7 mouse cellular contexts compared by ENCODE assay signal in the genomic region with DNA sequence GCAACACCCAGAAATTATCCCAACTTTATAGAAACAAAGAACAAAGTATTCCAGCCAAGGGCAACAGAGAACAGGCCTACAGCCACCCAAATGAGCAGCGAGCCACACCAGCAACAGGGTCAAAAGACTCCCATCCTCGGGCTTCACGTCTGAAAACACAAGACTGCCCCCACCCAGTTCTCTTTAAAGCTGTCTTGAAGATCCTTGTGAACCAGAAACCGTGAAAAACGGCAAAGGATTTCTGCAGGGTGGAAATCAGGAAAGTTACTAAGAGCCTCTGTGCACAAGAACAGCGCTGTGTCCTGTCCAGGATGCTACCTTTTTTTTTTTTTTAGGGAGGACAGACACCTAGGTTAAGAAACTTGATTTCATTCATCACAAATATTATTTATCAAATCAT. TPM values are rescaled to one million over a fixed set of nuclear protein-coding genes. Genes with fewer than 3 reads are reported as not detected.
DNase-seq lines count a peak whose midpoint lies in the region; ATAC-seq and TF ChIP-seq lines count a peak whose summit lies in the region.

No protein-coding gene starts in this region.

- no peak for DNase-seq in lung, postnatal 0 days (ENCODE audit: low spot score)
- DNase-seq in lung, postnatal 10 days: no peak
- DNase-seq in forebrain, embryonic 11.5 days (ENCODE audit: low spot score): no peak
- no peak for DNase-seq in thymus, adult 18-20 months
- no peak for DNase-seq in spleen, adult 18-20 months

- 15% methylated on average over 6 of the region's 6 CpGs for WGBS in lung, postnatal 0 days
- 46% methylated on average over 6 of the region's 6 CpGs for WGBS in forebrain, embryonic 11.5 days
- 46% methylated on average over 6 of the region's 6 CpGs for WGBS in limb, embryonic 12.5 days
- 32% methylated on average over 6 of the region's 6 CpGs for WGBS in stomach, embryonic 14.5 days

- no peaks in the 10 kb centered on the region for H3K9me3 ChIP-seq in lung, postnatal 0 days (ENCODE audit: low read length)
- H3K9me3 ChIP-seq in forebrain, embryonic 11.5 days (ENCODE audit: control insufficient read depth, low read length): no peaks in the 10 kb centered on the region
- H3K9me3 ChIP-seq in limb, embryonic 12.5 days: no peaks in the 10 kb centered on the region
- no peaks in the 10 kb centered on the region for H3K9me3 ChIP-seq in stomach, embryonic 14.5 days (ENCODE audit: control insufficient read depth, low read depth, low read length)

- peak overlapping the region; percentile 80 for H3K4me2 ChIP-seq in lung, postnatal 0 days (replicated peaks; ENCODE audit: low read depth, low read length)
- H3K4me2 ChIP-seq in forebrain, embryonic 11.5 days (ENCODE audit: low read depth, low read length, severe bottlenecking): peak overlapping the region; percentile 92
- H3K4me2 ChIP-seq in limb, embryonic 12.5 days: peak overlapping the region; percentile 93
- peak overlapping the region; percentile 82 for H3K4me2 ChIP-seq in stomach, embryonic 14.5 days (replicated peaks; ENCODE audit: low read depth, low read length)

- H3K4me1 ChIP-seq in lung, postnatal 0 days (ENCODE audit: insufficient read depth, low read depth, low read length): peaks cover 6% of the 10 kb centered on the region; the same call in 1 of the 2 replicates
- no peaks in the 10 kb centered on the region; the same call in 1 of the 2 replicates for H3K4me1 ChIP-seq in forebrain, embryonic 11.5 days (replicated peaks; ENCODE audit: control insufficient read depth, insufficient read depth, low read length)
- peaks cover 8% of the 10 kb centered on the region; the same call in 1 of the 2 replicates for H3K4me1 ChIP-seq in limb, embryonic 12.5 days (replicated peaks)
- H3K4me1 ChIP-seq in stomach, embryonic 14.5 days (ENCODE audit: control insufficient read depth, insufficient read depth, low read length): peaks cover 4% of the 10 kb centered on the region; the same call in 1 of the 2 replicates

- ATAC-seq in lung, postnatal 0 days: no peak
- ATAC-seq in forebrain, embryonic 11.5 days (replicated peaks; ENCODE audit: low FRiP score): no peak
- no peak for ATAC-seq in limb, embryonic 12.5 days (ENCODE audit: insufficient number of reproducible peaks, insufficient read depth, low FRiP score, low TSS enrichment, low read depth)
- ATAC-seq in stomach, embryonic 14.5 days (ENCODE audit: insufficient number of reproducible peaks, insufficient read depth, low FRiP score, low read depth): no peak

- no peaks in the 10 kb centered on the region for H3K27me3 ChIP-seq in lung, postnatal 0 days (replicated peaks; ENCODE audit: insufficient read depth, low read length)
- H3K27me3 ChIP-seq in forebrain, embryonic 11.5 days (ENCODE audit: control insufficient read depth, insufficient read depth, low read length): no peaks in the 10 kb centered on the region
- no peaks in the 10 kb centered on the region for H3K27me3 ChIP-seq in limb, embryonic 12.5 days
- H3K27me3 ChIP-seq in stomach, embryonic 14.5 days (ENCODE audit: control insufficient read depth, insufficient read depth, low read length): no peaks in the 10 kb centered on the region

- H3K4me3 ChIP-seq in lung, postnatal 0 days (ENCODE audit: low read depth, low read length): peak overlapping the region; percentile 73
- H3K4me3 ChIP-seq in forebrain, embryonic 11.5 days (ENCODE audit: low read depth, low read length): peak overlapping the region; percentile 67; the same call in 1 of the 2 replicates
- H3K4me3 ChIP-seq in limb, embryonic 12.5 days (replicated peaks): peak overlapping the region; percentile 73
- H3K4me3 ChIP-seq in stomach, embryonic 14.5 days (ENCODE audit: low read depth, low read length): peak overlapping the region; percentile 78

- TF ChIP-seq EP300 in lung, postnatal 0 days (IDR thresholded peaks at IDR 0.05): no peak

- no peak overlapping the region for H3K27ac ChIP-seq in lung, postnatal 0 days (ENCODE audit: low read length)
- H3K27ac ChIP-seq in forebrain, embryonic 11.5 days (ENCODE audit: low read depth, low read length): no peak overlapping the region
- no peak overlapping the region for H3K27ac ChIP-seq in limb, embryonic 12.5 days
- no peak overlapping the region for H3K27ac ChIP-seq in stomach, embryonic 14.5 days (ENCODE audit: low read length)

- H3K9ac ChIP-seq in lung, postnatal 0 days (replicated peaks; ENCODE audit: low read depth): no peak overlapping the region; the same call in 1 of the 2 replicates
- H3K9ac ChIP-seq in forebrain, embryonic 11.5 days (ENCODE audit: low read length): peak overlapping the region; percentile 66; the same call in 1 of the 2 replicates
- H3K9ac ChIP-seq in limb, embryonic 12.5 days (replicated peaks): 0 out of 2 replicates have a peak overlapping the region, but pooled peaks have one; percentile 8
- H3K9ac ChIP-seq in stomach, embryonic 14.5 days (replicated peaks; ENCODE audit: low read depth, low read length): no peak overlapping the region

- no peak for TF ChIP-seq CTCF in lung, postnatal 0 days (IDR thresholded peaks at IDR 0.05)

- H3K36me3 ChIP-seq in lung, postnatal 0 days (ENCODE audit: insufficient read depth, low read length): no peaks in the 10 kb centered on the region
- no peaks in the 10 kb centered on the region; the same call in 1 of the 2 replicates for H3K36me3 ChIP-seq in forebrain, embryonic 11.5 days (ENCODE audit: control insufficient read depth, insufficient read depth, low read length)
- peaks cover 22% of the 10 kb centered on the region for H3K36me3 ChIP-seq in limb, embryonic 12.5 days
- peaks cover 7% of the 10 kb centered on the region; the same call in 1 of the 2 replicates for H3K36me3 ChIP-seq in stomach, embryonic 14.5 days (ENCODE audit: control insufficient read depth, insufficient read depth, low read length)

RNA-seq across cellular contexts. Expression of a gene that starts 1.7 kb away (rescaled TPM):
- polyA plus RNA-seq in lung, postnatal 0 days (2015; fragmentation: Nextera tagmentation; extraction: Ambion mirVana): 13.5 and 15.1 TPM in 2 replicates
- polyA plus RNA-seq in forebrain, embryonic 11.5 days (2014; fragmentation: Nextera tagmentation; extraction: Ambion mirVana): 9.4 and 9.7 TPM in 2 replicates
- polyA plus RNA-seq in limb, embryonic 12.5 days (2016; fragmentation: Nextera tagmentation; extraction: Ambion mirVana): 8.8 and 10.0 TPM in 2 replicates
- 10.9 and 14.9 TPM in 2 replicates for polyA plus RNA-seq in stomach, embryonic 14.5 days (2014; fragmentation: Nextera tagmentation; extraction: Ambion mirVana)

RNA-seq across cellular contexts. Expression of a gene that starts 25.3 kb away (rescaled TPM):
- 0.73 and 0.94 TPM in 2 replicates for polyA plus RNA-seq in lung, postnatal 0 days (2015; fragmentation: Nextera tagmentation; extraction: Ambion mirVana)
- 2.7 and 5.0 TPM in 2 replicates for polyA plus RNA-seq in forebrain, embryonic 11.5 days (2014; fragmentation: Nextera tagmentation; extraction: Ambion mirVana)
- 4.6 and 4.7 TPM in 2 replicates for polyA plus RNA-seq in limb, embryonic 12.5 days (2016; fragmentation: Nextera tagmentation; extraction: Ambion mirVana)
- 2.8 and 3.5 TPM in 2 replicates for polyA plus RNA-seq in stomach, embryonic 14.5 days (2014; fragmentation: Nextera tagmentation; extraction: Ambion mirVana)

RNA-seq across cellular contexts. Expression of a gene that starts 28.3 kb away (rescaled TPM):
- polyA plus RNA-seq in lung, postnatal 0 days (2015; fragmentation: Nextera tagmentation; extraction: Ambion mirVana): 21.4 and 24.1 TPM in 2 replicates
- polyA plus RNA-seq in forebrain, embryonic 11.5 days (2014; fragmentation: Nextera tagmentation; extraction: Ambion mirVana): 64.0 and 73.8 TPM in 2 replicates
- 62.2 and 67.4 TPM in 2 replicates for polyA plus RNA-seq in limb, embryonic 12.5 days (2016; fragmentation: Nextera tagmentation; extraction: Ambion mirVana)
- 38.1 and 52.8 TPM in 2 replicates for polyA plus RNA-seq in stomach, embryonic 14.5 days (2014; fragmentation: Nextera tagmentation; extraction: Ambion mirVana)

RNA-seq across cellular contexts. Expression of a gene that starts 32.4 kb away (rescaled TPM):
- polyA plus RNA-seq in lung, postnatal 0 days (2015; fragmentation: Nextera tagmentation; extraction: Ambion mirVana): 8.3 and 9.1 TPM in 2 replicates
- 2.5 and 2.8 TPM in 2 replicates for polyA plus RNA-seq in forebrain, embryonic 11.5 days (2014; fragmentation: Nextera tagmentation; extraction: Ambion mirVana)
- polyA plus RNA-seq in limb, embryonic 12.5 days (2016; fragmentation: Nextera tagmentation; extraction: Ambion mirVana): 2.7 and 3.3 TPM in 2 replicates
- 0.68 and 0.80 TPM in 2 replicates for polyA plus RNA-seq in stomach, embryonic 14.5 days (2014; fragmentation: Nextera tagmentation; extraction: Ambion mirVana)

RNA-seq across cellular contexts. Expression of a gene that starts 40.6 kb away (rescaled TPM):
- polyA plus RNA-seq in lung, postnatal 0 days (2015; fragmentation: Nextera tagmentation; extraction: Ambion mirVana): 565 and 604 TPM in 2 replicates
- 1,299 and 1,307 TPM in 2 replicates for polyA plus RNA-seq in forebrain, embryonic 11.5 days (2014; fragmentation: Nextera tagmentation; extraction: Ambion mirVana)
- polyA plus RNA-seq in limb, embryonic 12.5 days (2016; fragmentation: Nextera tagmentation; extraction: Ambion mirVana): 1,117 and 1,149 TPM in 2 replicates
- polyA plus RNA-seq in stomach, embryonic 14.5 days (2014; fragmentation: Nextera tagmentation; extraction: Ambion mirVana): 1,146 and 1,207 TPM in 2 replicates

Comparison
In these comparisons a context has a peak if more than half of its experiments do, and no peak if none do; other contexts are left out.
1. H3K9ac ChIP-seq: peak in forebrain, embryonic 11.5 days (single experiment) and limb, embryonic 12.5 days (single experiment); none in lung, postnatal 0 days (single experiment) and stomach, embryonic 14.5 days (single experiment).
2. Peak in every context shown above with its lines, with median percentiles within 50 percentile points of each other: H3K4me2 ChIP-seq and H3K4me3 ChIP-seq.